Mouse (Mus musculus) kidney, embryonic 14.5 days (tissue): ENCODE data around the gene Olfr111. TPM values are rescaled to one million over a fixed set of nuclear protein-coding genes. Genes with fewer than 3 reads are reported as not detected.

ENCODE experiments used
- ATAC-seq: fragments of 200-750 bp; cut with Nextera tagmentation; 2 replicates; pipeline ENCODE4 v1.8.0; 2017; ENCODE audit warnings: moderate number of reproducible peaks, mild to moderate bottlenecking, moderate TSS enrichment, moderate library complexity; ENCODE audit not compliant: low FRiP score, low TSS enrichment
- H3K27ac ChIP-seq: fragments of 300-500 bp; sonication (generic); 2 replicates; pipeline ENCODE4 v1.5.1; 2014; ENCODE audit warnings: low read depth, mild to moderate bottlenecking, low read length, moderate library complexity, mixed read lengths
- H3K27me3 ChIP-seq: fragments of 300-500 bp; sonication (generic); 2 replicates; pipeline ENCODE4 v1.6.1; 2014; ENCODE audit warnings: mild to moderate bottlenecking, low read length; ENCODE audit not compliant: control insufficient read depth, insufficient read depth
- H3K36me3 ChIP-seq: fragments of 300-500 bp; sonication (generic); 2 replicates; pipeline ENCODE4 v1.6.1; 2014; ENCODE audit warnings: low read length, mixed read lengths; ENCODE audit not compliant: control insufficient read depth, insufficient read depth
- H3K4me1 ChIP-seq: fragments of 300-500 bp; sonication (generic); 2 replicates; pipeline ENCODE4 v1.6.1; 2014; ENCODE audit warnings: low read length, mixed read lengths; ENCODE audit not compliant: control insufficient read depth, insufficient read depth
- H3K4me2 ChIP-seq: fragments of 300-500 bp; sonication (generic); replicated peaks from 2 replicates; pipeline ENCODE4 v1.6.1; 2014; ENCODE audit warnings: low read depth, mild to moderate bottlenecking, low read length
- H3K4me3 ChIP-seq: fragments of 300-500 bp; sonication (generic); 2 replicates; pipeline ENCODE4 v1.5.1; 2014; ENCODE audit warnings: mild to moderate bottlenecking, low read length
- H3K9ac ChIP-seq: fragments of 300-500 bp; sonication (generic); 2 replicates; pipeline ENCODE4 v1.6.1; 2014; ENCODE audit warnings: low read depth, mild to moderate bottlenecking, low read length, moderate library complexity
- H3K9me3 ChIP-seq: fragments of 300-500 bp; sonication (generic); 2 replicates; pipeline ENCODE4 v1.6.1; 2016; ENCODE audit warnings: low read length; ENCODE audit not compliant: control insufficient read depth
- WGBS: fragments of 180-500 bp; shearing (Covaris S2); extraction: QIAGEN DNeasy Blood & Tissue Kit; methylation state at CpG from one replicate; pipeline ENCODE4 v1.1.7; 2014; 5-methylcytosine and 5-hydroxymethylcytosine counted together
- polyA plus RNA-seq: library from polyadenylated mRNA; unstranded; fragments of >200 nt; fragmentation: Nextera tagmentation; extraction: Ambion mirVana; gene quantifications from 2 replicates; pipeline ENCODE4 v1.2.1, GENCODE M21; 2014

Gene Olfr111
- polyA plus RNA-seq, 1 experiment from 2014 or later = not detected

GRCm38 (mm10) chr17:37543800-37544435 lies 36.1 kb downstream of the Olfr111 start:
- no peak overlapping the region for H3K27ac ChIP-seq
- H3K36me3 ChIP-seq = no peaks in the 10 kb centered on the region
- 72% methylated on average over 3 of the region's 3 CpGs for WGBS
- H3K9me3 ChIP-seq = no peaks in the 10 kb centered on the region
- H3K4me2 ChIP-seq = no peak overlapping the region
- ATAC-seq = no peak
- H3K27me3 ChIP-seq = no peaks in the 10 kb centered on the region
- H3K9ac ChIP-seq = no peak overlapping the region
- H3K4me3 ChIP-seq = no peak overlapping the region
- no peaks in the 10 kb centered on the region for H3K4me1 ChIP-seq

- no peak overlapping the region for H3K27ac ChIP-seq
- no peaks in the 10 kb centered on the region for H3K4me1 ChIP-seq
- H3K4me2 ChIP-seq = no peak overlapping the region
- no peak overlapping the region for H3K4me3 ChIP-seq
- no peaks in the 10 kb centered on the region for H3K36me3 ChIP-seq
- no peak overlapping the region for H3K9ac ChIP-seq
- ATAC-seq = no peak
- no peaks in the 10 kb centered on the region for H3K9me3 ChIP-seq
- WGBS = 64% methylated on average over 1 of the region's 1 CpGs
- H3K27me3 ChIP-seq = no peaks in the 10 kb centered on the region
These were observed 51.2 kb downstream of the Olfr111 start for GRCm38 (mm10) chr17:37558913-37559615.

GRCm38 (mm10) chr17:37569351-37569750 lies 61.5 kb downstream of the Olfr111 start, which contains the start of gene Olfr112:
Gene Olfr112, minus strand, starts transcription at chr17:37569451.
- no peak within 1 kb of the TSS for H3K27ac ChIP-seq
- H3K9me3 ChIP-seq = no peaks in the 10 kb centered on the region
- H3K4me1 ChIP-seq = no peaks in the 10 kb centered on the region
- no peak within 1 kb of the TSS for H3K4me3 ChIP-seq
- no peak within 1 kb of the TSS for H3K4me2 ChIP-seq
- H3K9ac ChIP-seq = no peak within 1 kb of the TSS
- H3K36me3 ChIP-seq = no peaks in the 10 kb centered on the region
- no peak for ATAC-seq
- H3K27me3 ChIP-seq = no peaks in the 10 kb centered on the region

- H3K9me3 ChIP-seq = no peaks in the 10 kb centered on the region
These were observed 69.7 kb downstream of the Olfr111 start, which contains the start of gene Olfr113 for GRCm38 (mm10) chr17:37577563-37577962. Gene Olfr113, minus strand, starts transcription at chr17:37577663.

More at GRCm38 (mm10) chr17:37577563-37577962, 69.7 kb downstream of the Olfr111 start, which contains the start of gene Olfr113:
- no peaks in the 10 kb centered on the region for H3K4me1 ChIP-seq
- no peaks in the 10 kb centered on the region for H3K36me3 ChIP-seq
- no peak for ATAC-seq
- H3K9ac ChIP-seq = no peak within 1 kb of the TSS
- no peak within 1 kb of the TSS for H3K4me2 ChIP-seq
- H3K4me3 ChIP-seq = no peak within 1 kb of the TSS
- no peaks in the 10 kb centered on the region for H3K27me3 ChIP-seq
- H3K27ac ChIP-seq = no peak within 1 kb of the TSS

Other genes starting within 250 kb of the Olfr111 start
- not detected in 2 replicates for gene Olfr98, start 244.3 kb upstream of the Olfr111 start, polyA plus RNA-seq
- 1.1 and 1.3 TPM in 2 replicates for gene H2-M3, start 237.8 kb upstream of the Olfr111 start, polyA plus RNA-seq
- not detected in 2 replicates for gene Olfr99, start 224.6 kb upstream of the Olfr111 start, polyA plus RNA-seq
- not detected in 2 replicates for gene Olfr101, start 203.7 kb upstream of the Olfr111 start, polyA plus RNA-seq
- gene Olfr102, start 191.0 kb upstream of the Olfr111 start, polyA plus RNA-seq = not detected in 2 replicates
- not detected in 2 replicates for gene Olfr103, start 168.3 kb upstream of the Olfr111 start, polyA plus RNA-seq
- gene Olfr104-ps, start 148.4 kb upstream of the Olfr111 start, polyA plus RNA-seq = not detected in 2 replicates
- not detected in 2 replicates for gene Olfr105-ps, start 129.0 kb upstream of the Olfr111 start, polyA plus RNA-seq
- gene Olfr106-ps, start 117.6 kb upstream of the Olfr111 start, polyA plus RNA-seq = not detected in 2 replicates
- gene Olfr107, start 108.8 kb upstream of the Olfr111 start, polyA plus RNA-seq = not detected in 2 replicates
- gene Olfr108, start 62.5 kb upstream of the Olfr111 start, polyA plus RNA-seq = not detected in 2 replicates
- not detected in 2 replicates for gene Olfr109, start 49.1 kb upstream of the Olfr111 start, polyA plus RNA-seq
- gene H2-M2, start 24.5 kb upstream of the Olfr111 start, polyA plus RNA-seq = not detected in 2 replicates
- gene Olfr110, start 15.6 kb upstream of the Olfr111 start, polyA plus RNA-seq = not detected in 2 replicates
- gene Olfr112, start 61.4 kb downstream of the Olfr111 start, polyA plus RNA-seq = not detected in 2 replicates
- gene Olfr113, start 69.6 kb downstream of the Olfr111 start, polyA plus RNA-seq = not detected in 2 replicates
- not detected in 2 replicates for gene Olfr114, start 84.7 kb downstream of the Olfr111 start, polyA plus RNA-seq
- gene Olfr115, start 119.1 kb downstream of the Olfr111 start, polyA plus RNA-seq = not detected in 2 replicates
- gene Olfr116, start 119.2 kb downstream of the Olfr111 start, polyA plus RNA-seq = not detected in 2 replicates
- gene Olfr117, start 155.8 kb downstream of the Olfr111 start, polyA plus RNA-seq = not detected in 2 replicates
- not detected in 2 replicates for gene Olfr118, start 159.0 kb downstream of the Olfr111 start, polyA plus RNA-seq
- gene Olfr119, start 188.5 kb downstream of the Olfr111 start, polyA plus RNA-seq = not detected in 2 replicates
- not detected in 2 replicates for gene Olfr120, start 213.8 kb downstream of the Olfr111 start, polyA plus RNA-seq
- gene Olfr121, start 240.8 kb downstream of the Olfr111 start, polyA plus RNA-seq = not detected in 2 replicates